Mouse (Mus musculus): ENCODE measurements around the gene Lman2l.

- no peak for TF ChIP-seq POLR2A (IDR thresholded peaks at IDR 0.05; ENCODE audit: borderline replicate concordance, insufficient read depth, low read length)
- no peak for TF ChIP-seq CTCF (IDR thresholded peaks at IDR 0.05; ENCODE audit: borderline replicate concordance, insufficient read depth, low read depth, low read length)
These were observed 1.8 kb upstream of the Lman2l start for GRCm38 (mm10) chr1:36446841-36447240.
